Mouse (Mus musculus): ENCODE results near the gene Agfg1. TPM values are rescaled to one million over a fixed set of nuclear protein-coding genes. Genes with fewer than 3 reads are reported as not detected.

The Agfg1 gene
- polyA plus RNA-seq, 1 experiment from 2014 or later = 25.7 TPM

GRCm38 (mm10) chr1:82798922-82799321 is 40.4 kb upstream of the Agfg1 start:
- ATAC-seq = no peak
- Histone ChIP-seq H3K4me2 (ENCODE audit: low read length) (no peak overlapping the region), H3K27ac (ENCODE audit: low read length) (no peak overlapping the region), H3K9ac (ENCODE audit: low read depth, low read length) (no peak overlapping the region), H3K27me3 (ENCODE audit: control insufficient read depth, insufficient read depth, low read depth, low read length) (no peaks in the 10 kb centered on the region), H3K9me3 (replicated peaks; ENCODE audit: control insufficient read depth, low read length, poor library complexity, severe bottlenecking) (no peaks in the 10 kb centered on the region), H3K4me1 (ENCODE audit: control insufficient read depth, insufficient read depth, low read length) (no peaks in the 10 kb centered on the region), H3K4me3 (ENCODE audit: low read depth, low read length) (no peak overlapping the region), H3K36me3 (ENCODE audit: control insufficient read depth, insufficient read depth, low read length) (no peaks in the 10 kb centered on the region)
- WGBS = 91% methylated on average over 4 of the region's 4 CpGs

- Histone ChIP-seq H3K4me1 (ENCODE audit: control insufficient read depth, insufficient read depth, low read length) (no peaks in the 10 kb centered on the region), H3K9ac (ENCODE audit: low read depth, low read length) (no peak overlapping the region), H3K4me3 (ENCODE audit: low read depth, low read length) (no peak overlapping the region), H3K27ac (ENCODE audit: low read length) (no peak overlapping the region), H3K4me2 (ENCODE audit: low read length) (no peak overlapping the region), H3K27me3 (ENCODE audit: control insufficient read depth, insufficient read depth, low read depth, low read length) (no peaks in the 10 kb centered on the region), H3K9me3 (replicated peaks; ENCODE audit: control insufficient read depth, low read length, poor library complexity, severe bottlenecking) (no peaks in the 10 kb centered on the region), H3K36me3 (ENCODE audit: control insufficient read depth, insufficient read depth, low read length) (no peaks in the 10 kb centered on the region)
- ATAC-seq = no peak
- 82% methylated on average over 12 of the region's 12 CpGs for WGBS
Observed at GRCm38 (mm10) chr1:82801105-82801783, 38.0 kb upstream of the Agfg1 start.

- ATAC-seq = no peak
- Histone ChIP-seq H3K4me1 (ENCODE audit: control insufficient read depth, insufficient read depth, low read length) (no peaks in the 10 kb centered on the region), H3K27me3 (ENCODE audit: control insufficient read depth, insufficient read depth, low read depth, low read length) (no peaks in the 10 kb centered on the region), H3K27ac (ENCODE audit: low read length) (no peak overlapping the region), H3K9ac (ENCODE audit: low read depth, low read length) (no peak overlapping the region), H3K9me3 (replicated peaks; ENCODE audit: control insufficient read depth, low read length, poor library complexity, severe bottlenecking) (no peaks in the 10 kb centered on the region), H3K4me3 (ENCODE audit: low read depth, low read length) (no peak overlapping the region), H3K4me2 (ENCODE audit: low read length) (no peak overlapping the region), H3K36me3 (ENCODE audit: control insufficient read depth, insufficient read depth, low read length) (no peaks in the 10 kb centered on the region)
- 80% methylated on average over 7 of the region's 7 CpGs for WGBS
Observed at GRCm38 (mm10) chr1:82803608-82804007, 35.7 kb upstream of the Agfg1 start.

DNA sequence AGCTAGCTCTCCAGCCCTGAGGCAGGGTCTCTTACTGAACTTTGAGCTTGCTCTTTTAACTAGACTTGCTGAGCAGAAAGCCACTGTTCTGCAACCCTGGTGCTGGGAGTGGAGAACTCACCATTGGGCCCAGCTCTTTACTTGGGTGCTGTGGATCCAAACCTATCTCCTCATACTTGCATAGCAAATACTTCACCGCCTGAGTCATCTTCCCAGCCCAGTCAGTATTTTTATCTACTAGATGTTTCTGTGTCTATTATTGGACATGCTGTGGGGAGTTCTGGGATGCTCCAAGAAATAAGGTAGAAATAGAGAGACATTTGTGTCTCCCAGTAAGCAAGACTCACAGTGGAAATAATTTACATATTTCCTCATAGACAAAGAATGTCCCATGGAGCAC is 35.2 kb upstream of the Agfg1 start:
- Histone ChIP-seq H3K27ac (ENCODE audit: low read length) (no peak overlapping the region), H3K4me3 (ENCODE audit: low read depth, low read length) (no peak overlapping the region), H3K36me3 (ENCODE audit: control insufficient read depth, insufficient read depth, low read length) (no peaks in the 10 kb centered on the region), H3K4me1 (ENCODE audit: control insufficient read depth, insufficient read depth, low read length) (no peaks in the 10 kb centered on the region), H3K4me2 (ENCODE audit: low read length) (no peak overlapping the region), H3K9ac (ENCODE audit: low read depth, low read length) (no peak overlapping the region), H3K27me3 (ENCODE audit: control insufficient read depth, insufficient read depth, low read depth, low read length) (no peaks in the 10 kb centered on the region), H3K9me3 (replicated peaks; ENCODE audit: control insufficient read depth, low read length, poor library complexity, severe bottlenecking) (no peaks in the 10 kb centered on the region)
- ATAC-seq = no peak
- 97% methylated on average over 1 of the region's 1 CpGs for WGBS

DNA sequence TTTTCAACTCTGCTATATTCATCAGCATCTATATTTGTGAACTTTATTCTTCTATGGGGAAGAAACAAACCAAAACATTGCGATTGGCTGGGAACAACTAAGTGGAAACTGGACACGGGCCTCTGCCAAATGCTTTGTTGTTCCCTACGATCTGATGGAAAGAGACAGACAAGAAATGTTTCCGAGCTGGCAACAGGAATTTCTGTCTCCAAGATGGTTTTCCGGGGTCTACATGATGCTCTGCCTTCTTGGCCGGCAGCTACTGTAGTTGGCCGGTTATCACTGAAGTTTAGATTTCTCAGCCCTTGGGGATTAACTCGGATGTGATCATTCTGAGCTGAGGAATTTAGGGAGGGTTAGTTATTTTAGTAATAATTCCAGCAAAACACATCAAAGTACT is 32.9 kb upstream of the Agfg1 start:
- WGBS = 79% methylated on average over 8 of the region's 8 CpGs
- H3K36me3 ChIP-seq (ENCODE audit: control insufficient read depth, insufficient read depth, low read length) = no peaks in the 10 kb centered on the region
- no peaks in the 10 kb centered on the region for H3K9me3 ChIP-seq (replicated peaks; ENCODE audit: control insufficient read depth, low read length, poor library complexity, severe bottlenecking)
- no peak overlapping the region for H3K4me3 ChIP-seq (ENCODE audit: low read depth, low read length)
- H3K27me3 ChIP-seq (ENCODE audit: control insufficient read depth, insufficient read depth, low read depth, low read length) = no peaks in the 10 kb centered on the region
- no peak for ATAC-seq
- no peak overlapping the region for H3K4me2 ChIP-seq (ENCODE audit: low read length)
- no peak overlapping the region for H3K27ac ChIP-seq (ENCODE audit: low read length)
- H3K4me1 ChIP-seq (ENCODE audit: control insufficient read depth, insufficient read depth, low read length) = no peaks in the 10 kb centered on the region
- no peak overlapping the region for H3K9ac ChIP-seq (ENCODE audit: low read depth, low read length)

GRCm38 (mm10) chr1:82807206-82807605 is 32.1 kb upstream of the Agfg1 start:
- no peaks in the 10 kb centered on the region for H3K9me3 ChIP-seq (replicated peaks; ENCODE audit: control insufficient read depth, low read length, poor library complexity, severe bottlenecking)
- 92% methylated on average over 7 of the region's 7 CpGs for WGBS
- no peak for ATAC-seq

DNA sequence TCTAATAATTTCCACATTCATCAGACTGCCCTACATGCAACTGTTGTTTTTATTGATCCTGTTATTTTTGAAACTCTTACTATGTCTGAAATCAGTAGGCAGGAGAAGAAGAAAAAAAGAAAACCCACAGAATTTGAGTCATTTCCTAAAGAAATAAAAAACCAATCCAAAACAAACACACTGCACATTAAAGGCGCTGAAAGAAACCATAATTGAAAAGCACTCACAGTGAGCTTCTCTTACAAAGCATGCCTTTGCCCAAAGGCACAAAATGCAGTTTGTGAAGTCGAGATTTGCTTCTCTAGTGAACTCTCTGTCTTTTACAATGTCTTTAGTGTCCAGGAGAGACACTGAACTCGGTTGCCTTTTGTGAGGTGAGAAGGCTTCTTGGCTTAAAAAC is 30.7 kb upstream of the Agfg1 start:
- Histone ChIP-seq H3K36me3 (ENCODE audit: control insufficient read depth, insufficient read depth, low read length) (no peaks in the 10 kb centered on the region), H3K4me2 (ENCODE audit: low read length) (no peak overlapping the region), H3K4me1 (ENCODE audit: control insufficient read depth, insufficient read depth, low read length) (no peaks in the 10 kb centered on the region), H3K9ac (ENCODE audit: low read depth, low read length) (no peak overlapping the region), H3K27ac (ENCODE audit: low read length) (no peak overlapping the region), H3K27me3 (ENCODE audit: control insufficient read depth, insufficient read depth, low read depth, low read length) (no peaks in the 10 kb centered on the region), H3K9me3 (replicated peaks; ENCODE audit: control insufficient read depth, low read length, poor library complexity, severe bottlenecking) (no peaks in the 10 kb centered on the region), H3K4me3 (ENCODE audit: low read depth, low read length) (no peak overlapping the region)
- no peak for ATAC-seq
- 65% methylated on average over 3 of the region's 3 CpGs for WGBS

More at GRCm38 (mm10) chr1:82807206-82807605, 32.1 kb upstream of the Agfg1 start:
- H3K27me3 ChIP-seq (ENCODE audit: control insufficient read depth, insufficient read depth, low read depth, low read length) = no peaks in the 10 kb centered on the region
- no peak overlapping the region for H3K9ac ChIP-seq (ENCODE audit: low read depth, low read length)
- no peaks in the 10 kb centered on the region for H3K4me1 ChIP-seq (ENCODE audit: control insufficient read depth, insufficient read depth, low read length)
- no peaks in the 10 kb centered on the region for H3K36me3 ChIP-seq (ENCODE audit: control insufficient read depth, insufficient read depth, low read length)
- H3K27ac ChIP-seq (ENCODE audit: low read length) = no peak overlapping the region
- H3K4me2 ChIP-seq (ENCODE audit: low read length) = no peak overlapping the region
- no peak overlapping the region for H3K4me3 ChIP-seq (ENCODE audit: low read depth, low read length)

GRCm38 (mm10) chr1:82811766-82812165 is 27.5 kb upstream of the Agfg1 start:
- no peaks in the 10 kb centered on the region for H3K36me3 ChIP-seq (ENCODE audit: control insufficient read depth, insufficient read depth, low read length)
- no peaks in the 10 kb centered on the region for H3K9me3 ChIP-seq (replicated peaks; ENCODE audit: control insufficient read depth, low read length, poor library complexity, severe bottlenecking)
- H3K4me2 ChIP-seq (ENCODE audit: low read length) = no peak overlapping the region
- H3K27ac ChIP-seq (ENCODE audit: low read length) = no peak overlapping the region
- no peak for ATAC-seq
- H3K27me3 ChIP-seq (ENCODE audit: control insufficient read depth, insufficient read depth, low read depth, low read length) = no peaks in the 10 kb centered on the region
- 21% methylated on average over 1 of the region's 1 CpGs for WGBS
- no peak overlapping the region for H3K9ac ChIP-seq (ENCODE audit: low read depth, low read length)
- H3K4me1 ChIP-seq (ENCODE audit: control insufficient read depth, insufficient read depth, low read length) = no peaks in the 10 kb centered on the region
- no peak overlapping the region for H3K4me3 ChIP-seq (ENCODE audit: low read depth, low read length)

DNA sequence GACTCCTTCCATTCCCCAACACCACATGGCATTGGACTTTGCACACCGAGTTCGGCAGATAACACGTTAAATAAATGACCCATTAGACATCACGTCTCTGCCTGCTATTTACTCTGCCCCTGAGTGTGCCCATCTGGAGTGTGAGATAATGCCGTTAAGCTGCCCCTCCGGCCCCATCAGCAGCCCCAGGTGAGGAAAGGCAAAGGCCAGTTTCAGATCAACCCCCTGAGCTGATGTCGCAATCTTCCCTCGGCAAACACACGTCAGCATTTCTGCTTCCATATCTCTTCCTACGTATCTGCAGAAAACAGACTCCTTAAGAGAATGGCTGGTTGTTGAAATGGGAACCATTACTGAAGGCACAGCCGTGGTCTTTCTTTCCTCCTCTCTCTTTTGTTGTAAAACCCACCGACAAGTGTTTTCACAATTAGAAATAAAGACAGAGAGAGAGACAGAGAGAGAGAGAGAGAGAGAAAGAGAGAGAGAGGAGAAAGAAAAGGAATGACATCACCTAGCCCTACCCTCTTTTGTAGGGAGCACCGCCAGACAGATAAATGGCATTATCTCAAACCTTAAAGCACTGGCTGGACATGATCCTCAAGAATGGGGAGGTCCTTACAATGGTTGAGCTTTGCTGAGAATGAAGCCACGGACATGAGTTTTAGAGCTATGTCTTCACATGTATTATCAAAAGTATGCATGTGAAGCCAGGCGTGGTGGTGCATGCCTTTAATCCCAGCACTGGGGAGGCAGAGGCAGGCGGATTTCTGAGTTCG is 23.2 kb upstream of the Agfg1 start:
- Histone ChIP-seq H3K36me3 (ENCODE audit: control insufficient read depth, insufficient read depth, low read length) (no peaks in the 10 kb centered on the region), H3K9ac (ENCODE audit: low read depth, low read length) (no peak overlapping the region), H3K4me3 (ENCODE audit: low read depth, low read length) (no peak overlapping the region), H3K27me3 (ENCODE audit: control insufficient read depth, insufficient read depth, low read depth, low read length) (no peaks in the 10 kb centered on the region), H3K4me1 (ENCODE audit: control insufficient read depth, insufficient read depth, low read length) (no peaks in the 10 kb centered on the region), H3K4me2 (ENCODE audit: low read length) (no peak overlapping the region), H3K9me3 (replicated peaks; ENCODE audit: control insufficient read depth, low read length, poor library complexity, severe bottlenecking) (no peaks in the 10 kb centered on the region), H3K27ac (ENCODE audit: low read length) (no peak overlapping the region)
- ATAC-seq = no peak
- 68% methylated on average over 17 of the region's 17 CpGs for WGBS

Measured in midbrain, embryonic 16.5 days (tissue).